Mouse (Mus musculus): ENCODE measurements at regions not wholly inside any gene's neighbourhood (a gene's known extent, or its start where the extent isn't known, plus 50 kb on each side); places are given as distances from the start of the nearest gene placed in this dataset.

DNA sequence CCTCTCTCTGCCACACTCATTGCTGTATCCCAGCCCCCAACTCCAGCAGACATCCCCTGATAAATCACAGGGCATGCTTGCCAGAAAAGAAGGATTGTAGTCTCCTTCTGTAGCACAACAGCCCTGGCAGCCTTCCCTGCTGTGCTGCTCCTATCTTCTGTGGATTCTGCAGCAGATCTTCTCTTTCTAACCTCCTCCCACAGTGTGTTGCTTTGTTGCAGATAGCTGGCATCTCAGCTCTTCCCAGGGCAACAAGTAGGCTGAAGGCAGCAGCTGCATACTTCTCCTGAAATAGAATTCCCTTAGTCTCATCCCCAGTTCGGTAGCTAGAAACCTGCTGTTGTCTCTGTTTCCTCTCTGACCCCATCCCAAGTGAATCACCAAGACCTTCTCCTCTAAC lies 77.7 kb downstream of the Amer1 start:
- no peak for TF ChIP-seq CTCF (IDR thresholded peaks at IDR 0.05; ENCODE audit: insufficient read depth, low read length)
- no peak for TF ChIP-seq POLR2A (IDR thresholded peaks at IDR 0.05; ENCODE audit: borderline replicate concordance, extremely low read depth, low read depth, low read length)
